Mouse (Mus musculus): ENCODE data around the gene Hist1h4f.

Hist1h4f gene

GRCm38 (mm10) chr13:23532262-23533075 is 19.0 kb downstream of the Hist1h4f start:
- no peak for DNase-seq

- peak; percentile 97 for DNase-seq
These were observed 20.3 kb downstream of the Hist1h4f start, which contains the start of gene Hist1h4h for GRCm38 (mm10) chr13:23530901-23531875. Gene Hist1h4h (plus strand): TSS chr13:23531050.

GRCm38 (mm10) chr13:23530181-23530900 is 21.1 kb downstream of the Hist1h4f start:
- DNase-seq = peak; percentile 72

- DNase-seq = no peak
These were observed 21.8 kb downstream of the Hist1h4f start for GRCm38 (mm10) chr13:23529480-23530165.

GRCm38 (mm10) chr13:23529005-23529404 is 22.4 kb downstream of the Hist1h4f start:
- DNase-seq = no peak

- DNase-seq = peak; percentile 91
These were observed 25.1 kb downstream of the Hist1h4f start for GRCm38 (mm10) chr13:23526312-23526711.

- no peak for DNase-seq
These were observed 25.5 kb downstream of the Hist1h4f start for GRCm38 (mm10) chr13:23525901-23526300.

- DNase-seq = peak; percentile 66
These were observed 26.8 kb downstream of the Hist1h4f start for GRCm38 (mm10) chr13:23524654-23525053.

GRCm38 (mm10) chr13:23523976-23524375 is 27.5 kb downstream of the Hist1h4f start:
- DNase-seq = no peak

GRCm38 (mm10) chr13:23521703-23522102 is 29.7 kb downstream of the Hist1h4f start:
- DNase-seq = peak; percentile 75

GRCm38 (mm10) chr13:23519416-23519815 is 32.0 kb downstream of the Hist1h4f start:
- DNase-seq = peak; percentile 81

- DNase-seq = peak; percentile 85
These were observed 32.6 kb downstream of the Hist1h4f start for GRCm38 (mm10) chr13:23518885-23519284.

GRCm38 (mm10) chr13:23518295-23518603 is 33.2 kb downstream of the Hist1h4f start:
- no peak for DNase-seq

- DNase-seq = peak; percentile 93
These were observed 33.7 kb downstream of the Hist1h4f start for GRCm38 (mm10) chr13:23517603-23518294.

GRCm38 (mm10) chr13:23516822-23517602 is 34.4 kb downstream of the Hist1h4f start:
- DNase-seq = peak; percentile 81

- DNase-seq = no peak
These were observed 35.4 kb downstream of the Hist1h4f start for GRCm38 (mm10) chr13:23515826-23516620.

- no peak for DNase-seq
These were observed 36.2 kb downstream of the Hist1h4f start for GRCm38 (mm10) chr13:23515281-23515680.

- DNase-seq = no peak
These were observed 37.9 kb downstream of the Hist1h4f start for GRCm38 (mm10) chr13:23513517-23513916.

- DNase-seq = no peak
These were observed 41.3 kb downstream of the Hist1h4f start for GRCm38 (mm10) chr13:23510127-23510526.

Data from cerebellum, adult 8-10 months (tissue).